Mouse (Mus musculus): ENCODE measurements around the gene Hmg20a. TPM values are rescaled to one million over a fixed set of nuclear protein-coding genes. Genes with fewer than 3 reads are reported as not detected.

Gene Hmg20a
- 22.2 and 25.6 TPM in 2 replicates for polyA plus RNA-seq (2015; fragmentation: Nextera tagmentation; extraction: Ambion mirVana)

- Histone ChIP-seq H3K9ac (replicated peaks; ENCODE audit: low read depth) (peak within 1 kb of the TSS; percentile 77), H3K4me1 (ENCODE audit: insufficient read depth, low read depth, low read length) (peaks cover 14% of the 10 kb centered on the region; the same call in 1 of the 2 replicates), H3K27ac (ENCODE audit: low read length) (peak within 1 kb of the TSS; percentile 96), H3K4me3 (ENCODE audit: low read depth, low read length) (peak within 1 kb of the TSS; percentile 90), H3K27me3 (replicated peaks; ENCODE audit: insufficient read depth, low read length) (no peaks in the 10 kb centered on the region), H3K9me3 (ENCODE audit: low read length) (no peaks in the 10 kb centered on the region), H3K4me2 (replicated peaks; ENCODE audit: low read depth, low read length) (peak within 1 kb of the TSS; percentile 57), H3K36me3 (ENCODE audit: insufficient read depth, low read length) (no peaks in the 10 kb centered on the region)
- TF ChIP-seq EP300 (IDR thresholded peaks at IDR 0.05) (no peak), CTCF (IDR thresholded peaks at IDR 0.05) (no peak)
- ATAC-seq (peak; percentile 97), DNase-seq (ENCODE audit: low spot score) (peak; percentile 100)
- under 1% methylated on average over 48 of the region's 59 CpGs for WGBS
Observed at GRCm38 (mm10) chr9:56417948-56418737, at the start of gene Hmg20a, which contains the start of gene Peak1. TSS of gene Hmg20a (plus strand) at chr9:56418609. TSS of gene Peak1 (minus strand) at chr9:56418067.

- no peak for TF ChIP-seq EP300 (IDR thresholded peaks at IDR 0.05)
- no peak for TF ChIP-seq CTCF (IDR thresholded peaks at IDR 0.05)
- H3K9ac ChIP-seq (replicated peaks; ENCODE audit: low read depth), result no peak overlapping the region
- H3K27me3 ChIP-seq (replicated peaks; ENCODE audit: insufficient read depth, low read length), result no peaks in the 10 kb centered on the region
- no peak overlapping the region for H3K4me2 ChIP-seq (replicated peaks; ENCODE audit: low read depth, low read length)
- no peak overlapping the region for H3K4me3 ChIP-seq (ENCODE audit: low read depth, low read length)
- no peak for DNase-seq (ENCODE audit: low spot score)
- ATAC-seq, result no peak
- no peak overlapping the region for H3K27ac ChIP-seq (ENCODE audit: low read length)
- WGBS, result 49% methylated on average over 3 of the region's 3 CpGs
- H3K9me3 ChIP-seq (ENCODE audit: low read length), result no peaks in the 10 kb centered on the region
- H3K4me1 ChIP-seq (ENCODE audit: insufficient read depth, low read depth, low read length), result peaks cover 7% of the 10 kb centered on the region; the same call in 1 of the 2 replicates
- H3K36me3 ChIP-seq (ENCODE audit: insufficient read depth, low read length), result no peaks in the 10 kb centered on the region
Observed at GRCm38 (mm10) chr9:56368814-56369213, 49.6 kb upstream of the Hmg20a start.

- H3K27me3 ChIP-seq (replicated peaks; ENCODE audit: insufficient read depth, low read length), result no peaks in the 10 kb centered on the region
- DNase-seq (ENCODE audit: low spot score), result peak; percentile 57
- H3K27ac ChIP-seq (ENCODE audit: low read length), result no peak overlapping the region
- TF ChIP-seq CTCF (IDR thresholded peaks at IDR 0.05) (no peak), EP300 (IDR thresholded peaks at IDR 0.05) (no peak)
- 35% methylated on average over 5 of the region's 5 CpGs for WGBS
- H3K9me3 ChIP-seq (ENCODE audit: low read length), result no peaks in the 10 kb centered on the region
- H3K9ac ChIP-seq (replicated peaks; ENCODE audit: low read depth), result no peak overlapping the region
- H3K4me2 ChIP-seq (replicated peaks; ENCODE audit: low read depth, low read length), result no peak overlapping the region
- peak; percentile 41 for ATAC-seq
- no peaks in the 10 kb centered on the region for H3K36me3 ChIP-seq (ENCODE audit: insufficient read depth, low read length)
- H3K4me3 ChIP-seq (ENCODE audit: low read depth, low read length), result no peak overlapping the region
- peaks cover 6% of the 10 kb centered on the region; the same call in 1 of the 2 replicates for H3K4me1 ChIP-seq (ENCODE audit: insufficient read depth, low read depth, low read length)
Observed at GRCm38 (mm10) chr9:56370710-56371109, 47.7 kb upstream of the Hmg20a start.

GRCm38 (mm10) chr9:56374401-56374800, 44.0 kb upstream of the Hmg20a start:
- TF ChIP-seq EP300 (IDR thresholded peaks at IDR 0.05) (peak; percentile 28; the same call in 1 of the 2 replicates), CTCF (IDR thresholded peaks at IDR 0.05) (no peak)
- Histone ChIP-seq H3K9ac (replicated peaks; ENCODE audit: low read depth) (no peak overlapping the region), H3K27ac (ENCODE audit: low read length) (peak overlapping the region; percentile 21; the same call in 1 of the 2 replicates), H3K4me2 (replicated peaks; ENCODE audit: low read depth, low read length) (no peak overlapping the region), H3K36me3 (ENCODE audit: insufficient read depth, low read length) (no peaks in the 10 kb centered on the region), H3K4me1 (ENCODE audit: insufficient read depth, low read depth, low read length) (peaks cover 6% of the 10 kb centered on the region; the same call in 1 of the 2 replicates), H3K27me3 (replicated peaks; ENCODE audit: insufficient read depth, low read length) (no peaks in the 10 kb centered on the region), H3K4me3 (ENCODE audit: low read depth, low read length) (no peak overlapping the region), H3K9me3 (ENCODE audit: low read length) (no peaks in the 10 kb centered on the region)
- DNase-seq (ENCODE audit: low spot score) (peak; percentile 60), ATAC-seq (no peak)
- 43% methylated on average over 4 of the region's 4 CpGs for WGBS

- Histone ChIP-seq H3K9ac (replicated peaks; ENCODE audit: low read depth) (no peak overlapping the region), H3K4me1 (ENCODE audit: insufficient read depth, low read depth, low read length) (no peaks in the 10 kb centered on the region), H3K4me3 (ENCODE audit: low read depth, low read length) (no peak overlapping the region), H3K4me2 (replicated peaks; ENCODE audit: low read depth, low read length) (no peak overlapping the region), H3K9me3 (ENCODE audit: low read length) (no peaks in the 10 kb centered on the region), H3K27me3 (replicated peaks; ENCODE audit: insufficient read depth, low read length) (no peaks in the 10 kb centered on the region), H3K27ac (ENCODE audit: low read length) (no peak overlapping the region), H3K36me3 (ENCODE audit: insufficient read depth, low read length) (no peaks in the 10 kb centered on the region)
- no peak for TF ChIP-seq CTCF (IDR thresholded peaks at IDR 0.05)
- no peak for TF ChIP-seq EP300 (IDR thresholded peaks at IDR 0.05)
- ATAC-seq (no peak), DNase-seq (ENCODE audit: low spot score) (no peak)
- WGBS, result 85% methylated on average over 1 of the region's 1 CpGs
Observed at GRCm38 (mm10) chr9:56382786-56383185, 35.6 kb upstream of the Hmg20a start.

- no peak for ATAC-seq
- no peaks in the 10 kb centered on the region for H3K9me3 ChIP-seq (ENCODE audit: low read length)
- H3K9ac ChIP-seq (replicated peaks; ENCODE audit: low read depth), result no peak overlapping the region
- H3K36me3 ChIP-seq (ENCODE audit: insufficient read depth, low read length), result no peaks in the 10 kb centered on the region
- TF ChIP-seq CTCF (IDR thresholded peaks at IDR 0.05), result no peak
- no peak for TF ChIP-seq EP300 (IDR thresholded peaks at IDR 0.05)
- H3K4me1 ChIP-seq (ENCODE audit: insufficient read depth, low read depth, low read length), result no peaks in the 10 kb centered on the region; the same call in 1 of the 2 replicates
- no peak overlapping the region for H3K4me2 ChIP-seq (replicated peaks; ENCODE audit: low read depth, low read length)
- no peak overlapping the region for H3K4me3 ChIP-seq (ENCODE audit: low read depth, low read length)
- 74% methylated on average over 3 of the region's 3 CpGs for WGBS
- no peak for DNase-seq (ENCODE audit: low spot score)
- H3K27me3 ChIP-seq (replicated peaks; ENCODE audit: insufficient read depth, low read length), result no peaks in the 10 kb centered on the region
- H3K27ac ChIP-seq (ENCODE audit: low read length), result no peak overlapping the region
Observed at GRCm38 (mm10) chr9:56392857-56393256, 25.6 kb upstream of the Hmg20a start.

Measured in lung, postnatal 0 days (tissue).